Mouse (Mus musculus): ENCODE measurements at regions not wholly inside any gene's neighbourhood (a gene's known extent, or its start where the extent isn't known, plus 50 kb on each side); places are given as distances from the start of the nearest gene placed in this dataset.

DNA sequence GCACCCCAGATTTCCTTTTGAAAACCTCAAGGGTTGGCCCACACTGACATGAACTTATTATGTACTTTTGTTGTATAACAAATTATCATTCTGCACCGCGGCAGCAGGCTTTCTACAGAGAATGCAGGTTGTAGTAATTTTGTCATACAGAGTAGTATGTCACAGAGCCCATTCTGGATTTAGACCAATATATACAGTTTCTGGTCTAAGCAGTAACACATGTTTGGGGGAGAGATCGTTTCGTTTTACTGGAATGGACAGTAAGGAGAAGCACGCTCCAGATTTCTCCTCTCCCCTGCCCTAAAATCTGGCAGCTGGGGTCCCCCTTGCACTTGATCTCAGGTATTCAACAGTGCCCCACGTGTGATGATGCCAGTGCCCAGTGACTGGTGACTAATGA is 76.0 kb upstream of the Smim23 start:
- H3K4me3 ChIP-seq = no peak overlapping the region
- intact Hi-C loops (cut with DNase I) = no loop called here
- no peak for DNase-seq (ENCODE audit: extremely low spot score in 1 of 2, low spot score in 2 of 2)
- TF ChIP-seq CTCF (IDR thresholded peaks at IDR 0.05) = no peak
- H3K27ac ChIP-seq = no peak overlapping the region

- intact Hi-C loops (cut with DNase I) = no loop called here
- H3K4me3 ChIP-seq = no peak overlapping the region
- no peak for TF ChIP-seq CTCF (IDR thresholded peaks at IDR 0.05)
These were observed 75.3 kb upstream of the Smim23 start for GRCm38 (mm10) chr11:32899604-32900216.

DNA sequence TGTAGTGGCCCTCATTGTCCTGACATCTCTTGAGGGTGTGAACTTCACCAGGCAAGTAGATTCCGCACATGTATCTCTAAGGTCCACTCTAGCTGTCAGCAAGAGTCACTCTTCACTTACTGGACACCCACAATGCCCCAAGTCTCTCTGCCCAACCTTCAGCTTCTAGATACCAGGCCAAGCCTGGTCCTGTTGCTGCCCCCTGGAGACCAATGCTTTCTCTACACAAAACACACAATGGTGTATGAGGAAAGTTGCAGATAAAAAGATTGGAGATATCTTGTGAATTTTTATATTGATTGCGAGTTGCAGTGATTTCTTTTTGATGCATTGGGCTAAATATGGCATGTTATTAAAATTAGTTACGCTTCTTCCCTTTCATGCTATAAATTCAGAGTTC is 71.0 kb upstream of the Smim23 start:
- TF ChIP-seq CTCF (IDR thresholded peaks at IDR 0.05) = peak; percentile 40
- Histone ChIP-seq H3K27ac (no peak overlapping the region), H3K4me3 (no peak overlapping the region)
- no peak for DNase-seq (ENCODE audit: extremely low spot score in 1 of 2, low spot score in 2 of 2)
- intact Hi-C loops (cut with DNase I) = no loop called here

More at GRCm38 (mm10) chr11:32899604-32900216, 75.3 kb upstream of the Smim23 start:
- H3K27ac ChIP-seq = no peak overlapping the region
- DNase-seq (ENCODE audit: extremely low spot score in 1 of 2, low spot score in 2 of 2) = no peak

- no peak for TF ChIP-seq CTCF (IDR thresholded peaks at IDR 0.05)
- Histone ChIP-seq H3K27ac (no peak overlapping the region), H3K4me3 (no peak overlapping the region)
- intact Hi-C loops (cut with DNase I) = no loop called here
- DNase-seq (ENCODE audit: extremely low spot score in 1 of 2, low spot score in 2 of 2) = no peak
These were observed 68.9 kb upstream of the Smim23 start for GRCm38 (mm10) chr11:32893146-32893903.

DNA sequence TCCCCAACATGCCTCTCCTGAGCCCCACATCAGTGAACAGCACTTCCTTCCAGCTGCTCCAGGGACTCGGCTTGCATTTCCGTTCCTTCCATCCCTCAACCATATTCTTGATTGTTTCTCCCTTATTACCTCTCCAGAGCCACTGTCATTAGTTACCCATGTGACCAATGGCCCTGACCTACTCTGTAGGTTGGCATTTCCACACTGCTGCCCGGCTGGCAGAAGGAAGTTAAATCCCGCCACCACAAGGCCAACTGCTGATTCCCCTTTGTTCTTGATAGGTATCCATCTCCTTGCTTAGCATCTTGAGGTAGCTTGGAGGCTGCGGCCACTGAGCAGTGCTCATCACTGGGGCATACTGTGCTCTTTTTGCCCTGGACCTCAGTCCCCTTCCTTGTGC is 68.1 kb upstream of the Smim23 start:
- DNase-seq (ENCODE audit: extremely low spot score in 1 of 2, low spot score in 2 of 2) = no peak
- intact Hi-C loops (cut with DNase I) = no loop called here
- Histone ChIP-seq H3K4me3 (no peak overlapping the region), H3K27ac (no peak overlapping the region)
- TF ChIP-seq CTCF (IDR thresholded peaks at IDR 0.05) = no peak

- Histone ChIP-seq H3K27ac (no peak overlapping the region), H3K4me3 (no peak overlapping the region)
- no peak for DNase-seq (ENCODE audit: extremely low spot score in 1 of 2, low spot score in 2 of 2)
- intact Hi-C loops (cut with DNase I) = no loop called here
- no peak for TF ChIP-seq CTCF (IDR thresholded peaks at IDR 0.05)
These were observed 64.8 kb upstream of the Smim23 start for GRCm38 (mm10) chr11:32889248-32889647.

DNA sequence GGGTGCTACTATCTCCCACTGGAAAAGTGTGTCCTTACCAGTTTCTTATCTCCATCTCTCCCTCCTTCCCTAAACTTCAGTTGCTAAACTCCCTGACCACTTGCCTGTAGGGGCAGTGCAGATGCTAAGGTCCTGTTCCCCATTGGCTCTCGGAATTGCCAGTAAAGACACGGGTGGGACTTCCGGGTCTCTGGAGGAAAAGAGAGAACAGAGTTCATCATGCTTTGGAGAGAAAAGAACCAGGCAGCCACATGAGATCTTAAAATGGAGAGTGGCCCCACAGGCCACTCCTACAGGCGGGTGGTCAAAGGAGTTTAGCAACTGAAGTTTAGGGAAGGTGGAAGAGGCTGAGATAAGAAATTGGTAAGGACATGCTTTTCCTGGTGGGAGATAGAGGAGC is 60.3 kb upstream of the Smim23 start:
- Histone ChIP-seq H3K4me3 (no peak overlapping the region), H3K27ac (no peak overlapping the region)
- intact Hi-C loops (cut with DNase I) = no loop called here
- TF ChIP-seq CTCF (IDR thresholded peaks at IDR 0.05) = no peak
- no peak for DNase-seq (ENCODE audit: extremely low spot score in 1 of 2, low spot score in 2 of 2)

DNA sequence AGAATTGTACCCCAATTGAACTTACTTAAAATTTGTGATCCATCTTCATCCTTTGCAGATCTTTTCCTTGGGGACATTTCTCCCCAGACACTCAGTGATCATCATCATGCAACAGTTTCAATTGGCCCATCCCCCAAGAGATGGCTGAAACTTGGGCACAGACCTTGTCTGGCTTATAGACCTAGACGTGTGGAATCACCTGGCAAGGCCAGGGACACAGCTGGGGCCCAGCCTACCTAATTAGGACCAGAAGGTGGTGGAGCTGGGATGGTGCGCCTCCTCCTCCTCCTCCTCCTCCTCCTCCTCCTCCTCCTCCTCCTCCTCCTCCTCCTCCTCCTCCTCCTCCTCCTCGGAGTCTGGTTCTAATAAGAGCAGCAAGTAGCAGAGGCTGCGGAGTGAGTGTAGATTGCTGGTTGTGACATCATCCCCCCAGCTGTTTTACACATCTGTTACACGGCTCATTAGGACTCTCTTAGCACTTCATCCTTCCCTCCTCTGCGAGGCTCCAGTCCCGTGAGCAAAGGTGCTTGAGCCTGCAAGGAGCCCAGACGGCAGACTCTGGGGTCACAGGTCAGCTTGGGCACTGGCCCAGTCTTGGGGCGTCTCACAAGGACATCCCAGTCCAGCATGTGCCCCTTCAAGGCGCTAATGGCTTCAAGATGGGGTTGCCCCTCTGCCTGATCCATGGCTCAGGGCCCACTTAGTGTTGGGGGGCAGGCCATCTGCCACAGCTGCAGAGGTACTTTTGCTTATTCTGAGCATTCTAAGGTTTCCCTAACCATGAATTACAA is 58.9 kb upstream of the Smim23 start:
- no peak for TF ChIP-seq CTCF (IDR thresholded peaks at IDR 0.05)
- Histone ChIP-seq H3K27ac (no peak overlapping the region), H3K4me3 (no peak overlapping the region)
- DNase-seq (ENCODE audit: extremely low spot score in 1 of 2, low spot score in 2 of 2) = no peak
- intact Hi-C loops (cut with DNase I) = no loop called here

DNA sequence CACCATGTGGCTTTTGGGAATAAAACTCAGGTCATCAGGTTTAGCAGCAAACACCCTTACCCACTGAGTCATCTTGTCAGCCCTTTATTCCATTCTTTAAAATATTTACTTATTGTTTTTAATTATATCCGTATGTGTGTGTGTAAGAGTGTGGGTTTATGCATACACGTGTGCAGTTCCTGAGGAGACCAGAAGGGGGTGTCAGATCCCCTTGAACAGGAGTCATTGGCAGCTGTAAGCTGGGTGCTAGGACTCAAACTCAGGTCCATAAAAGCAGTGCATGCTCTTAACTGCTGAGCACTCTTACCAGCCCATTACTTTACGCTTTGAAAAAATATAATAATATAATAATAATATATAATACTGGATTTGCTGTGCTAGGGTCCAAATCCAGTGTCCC is 54.6 kb upstream of the Smim23 start:
- no peak overlapping the region for H3K27ac ChIP-seq
- no peak overlapping the region for H3K4me3 ChIP-seq
- DNase-seq (ENCODE audit: extremely low spot score in 1 of 2, low spot score in 2 of 2) = no peak
- intact Hi-C loops (cut with DNase I) = no loop called here
- no peak for TF ChIP-seq CTCF (IDR thresholded peaks at IDR 0.05)

Small RNA genes lying in the stretch of these regions (microRNA-seq; reads per million reads assigned to microRNA genes)
- gene Gm26052 = 0 reads per million in 2 experiments

All from left cerebral cortex, adult 2 months (tissue).